Mouse (Mus musculus): ENCODE results near the gene Zfp655. TPM values are rescaled to one million over a fixed set of nuclear protein-coding genes. Genes with fewer than 3 reads are reported as not detected.

Gene Zfp655
- polyA plus RNA-seq (2015; fragmentation: Illumina TruSeq; extraction: RNeasy Lipid Tissue Mini Kit (QIAGEN cat#74804); ENCODE audit: low read depth, low replicate concordance) = 33.8 TPM

DNA sequence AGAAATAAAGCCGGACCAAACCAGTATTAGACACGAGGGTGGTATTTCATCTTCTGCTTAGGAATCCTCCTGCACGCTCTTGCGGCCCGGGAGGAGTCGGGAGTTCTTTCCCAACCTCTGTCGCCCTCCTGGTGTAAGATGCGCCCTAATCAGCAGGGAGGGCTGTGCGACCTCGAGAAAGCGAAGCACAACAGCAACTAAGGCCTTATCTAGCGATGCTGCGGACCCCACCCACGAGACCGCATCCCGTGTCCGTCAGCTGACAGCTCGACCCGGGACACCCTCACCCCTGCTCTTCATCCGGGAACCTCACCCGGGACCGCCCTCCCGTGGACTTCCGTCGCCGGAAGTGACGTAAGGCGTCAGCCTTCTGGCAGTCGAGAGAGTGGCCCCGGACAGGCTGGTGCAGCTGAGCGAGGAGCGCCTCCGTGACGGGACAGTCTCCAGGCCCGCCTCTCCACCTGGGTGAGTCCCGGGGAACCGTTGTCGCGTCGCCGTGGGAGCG is at the start of gene Zfp655:
TSS of gene Zfp655 (plus strand) at position 349 of the 505 bp plus-strand sequence.

DNA sequence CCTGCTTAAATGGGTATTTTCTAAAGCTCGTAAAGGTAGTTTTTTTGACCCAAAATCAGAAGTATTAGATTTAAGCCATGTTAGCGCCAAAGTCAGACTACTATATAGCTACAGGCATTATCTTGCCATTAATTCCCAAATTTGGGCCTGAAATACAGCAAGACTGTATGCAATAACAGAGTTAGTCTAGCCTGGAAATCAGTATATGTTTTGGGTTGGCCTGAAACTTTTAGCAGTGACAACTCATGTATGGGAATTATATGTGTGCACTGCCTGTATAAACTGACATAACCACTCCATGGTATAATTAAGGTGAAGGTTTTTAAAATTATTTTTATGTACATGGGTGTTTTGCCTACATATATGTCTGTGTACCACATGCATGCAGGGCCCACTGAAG is 39.6 kb upstream of the Zfp655 start, which contains the start of gene Atp5j2:
TSS of gene Atp5j2 (minus strand) at position 101 of the 400 bp plus-strand sequence.

DNA sequence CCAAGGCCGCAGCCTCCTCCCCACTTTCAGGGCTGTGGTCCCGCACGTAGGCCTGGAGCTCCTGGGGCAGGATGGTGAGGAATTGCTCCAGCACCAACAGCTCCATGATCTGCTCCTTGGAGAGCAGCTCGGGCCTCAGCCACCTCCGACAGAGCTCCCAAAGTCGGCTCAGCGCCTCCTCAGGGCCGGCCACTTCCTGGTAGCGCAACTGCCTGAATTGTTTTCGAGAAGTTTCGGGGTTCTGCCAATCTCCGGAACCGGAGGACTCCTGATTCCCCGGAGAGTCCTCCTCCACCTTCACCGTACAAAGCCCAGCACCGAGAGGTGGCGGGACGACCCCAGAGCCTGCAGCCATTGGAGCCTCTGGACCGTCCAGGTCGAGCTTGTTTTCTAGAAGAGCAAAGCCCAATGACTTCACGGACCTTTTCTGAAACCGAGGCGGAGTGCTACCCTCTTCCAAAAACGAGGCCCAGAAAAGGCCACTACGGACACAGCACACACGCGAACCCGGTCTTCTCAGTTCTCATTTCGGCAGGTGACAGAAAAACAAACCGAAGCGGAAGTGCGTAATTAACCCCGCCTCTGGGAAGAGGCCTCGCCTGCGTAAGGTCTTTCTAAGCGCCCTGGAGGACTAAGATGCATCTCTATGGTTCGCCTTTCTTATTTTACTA is 30.1 kb upstream of the Zfp655 start, which contains the start of gene Zkscan14:
TSS of gene Zkscan14 (minus strand) at position 548 of the 671 bp plus-strand sequence.

DNA sequence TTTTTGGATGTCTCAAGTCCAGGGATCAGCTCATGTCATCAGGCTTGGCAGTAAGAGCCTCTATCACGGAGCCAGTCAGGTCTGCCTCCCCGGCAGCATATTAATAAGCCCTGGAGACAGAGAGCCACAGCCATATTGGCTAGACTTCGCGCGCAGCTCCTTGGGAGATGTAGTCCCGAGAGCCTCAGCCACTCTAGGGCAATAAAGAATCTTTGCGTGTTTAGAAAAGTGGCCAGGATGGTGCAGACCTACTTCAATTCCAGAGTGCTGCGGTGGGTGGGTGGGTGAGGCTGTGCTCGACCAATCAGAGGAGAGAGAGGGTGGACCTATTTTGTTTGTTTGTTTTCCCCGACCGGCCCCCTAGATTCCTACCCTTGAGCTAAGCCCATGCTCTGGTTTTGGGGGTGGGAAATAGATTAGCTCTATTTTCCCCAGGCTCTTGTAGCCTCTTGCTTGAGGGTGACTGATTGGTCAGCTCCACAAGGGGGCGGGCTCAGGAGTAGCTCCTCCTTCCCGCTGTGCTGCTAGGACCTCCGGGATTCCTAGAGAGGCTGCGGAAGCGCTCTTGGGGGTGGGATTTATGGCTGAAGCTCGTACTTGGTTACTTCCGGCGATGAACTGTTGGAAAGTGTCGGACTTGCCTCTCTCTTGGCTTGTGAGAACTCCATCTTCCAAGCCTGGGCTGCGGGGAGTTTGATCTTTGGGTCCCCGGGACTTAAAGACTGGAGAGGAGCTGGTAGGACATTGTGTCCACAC is 27.4 kb upstream of the Zfp655 start, which contains the start of gene Zkscan5:
TSS of gene Zkscan5 (plus strand) at position 627 of the 756 bp plus-strand sequence.

DNA sequence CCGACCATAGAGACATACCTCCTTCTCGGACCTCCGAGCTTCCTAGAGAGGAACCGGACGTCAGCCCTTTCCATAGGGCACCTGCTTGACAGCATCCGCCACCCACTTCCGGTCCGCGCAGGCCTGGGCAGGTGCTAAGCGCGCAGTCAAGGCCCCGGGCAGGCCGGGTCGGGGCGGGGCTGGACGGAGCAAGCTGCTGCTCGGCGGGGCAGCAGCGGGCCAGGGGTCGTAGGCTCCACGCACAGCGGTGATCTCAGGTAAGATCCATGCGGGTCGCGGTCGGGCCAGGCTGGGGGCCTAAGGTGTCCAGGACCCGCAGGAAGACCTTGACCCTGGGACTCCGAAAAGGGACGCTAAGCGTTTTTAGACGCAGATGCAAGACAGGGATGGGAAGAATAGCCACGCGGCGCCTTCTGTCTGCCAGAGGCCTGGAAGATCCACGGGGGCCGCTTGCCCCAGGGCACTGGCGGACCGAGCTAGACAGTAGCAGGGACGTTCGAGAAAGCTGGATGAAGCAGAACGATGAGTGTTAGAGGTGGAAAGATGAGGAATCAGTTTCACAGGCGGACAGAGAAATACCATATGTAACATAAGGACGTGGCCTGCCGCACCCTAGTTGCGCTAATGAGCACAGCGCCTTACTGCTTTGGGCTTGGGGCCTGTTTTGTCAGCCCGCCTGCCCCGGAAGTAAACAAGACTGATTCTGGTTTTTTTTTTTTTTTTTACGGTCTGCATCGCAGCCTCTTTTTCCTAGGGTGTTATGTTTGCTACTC is 49.0 kb downstream of the Zfp655 start, which contains the start of gene Zscan25:
TSS of gene Zscan25 (plus strand) at position 130 of the 773 bp plus-strand sequence.

Other genes starting within 250 kb of the Zfp655 start
- gene Gm4871, start 199.0 kb upstream of the Zfp655 start, polyA plus RNA-seq (2015; fragmentation: Illumina TruSeq; extraction: RNeasy Lipid Tissue Mini Kit (QIAGEN cat#74804); ENCODE audit: low read depth, low replicate concordance) = not detected
- gene 1700018F24Rik, start 188.7 kb upstream of the Zfp655 start, polyA plus RNA-seq (2015; fragmentation: Illumina TruSeq; extraction: RNeasy Lipid Tissue Mini Kit (QIAGEN cat#74804); ENCODE audit: low read depth, low replicate concordance) = not detected
- gene Arpc1a, start 147.9 kb upstream of the Zfp655 start, polyA plus RNA-seq (2015; fragmentation: Illumina TruSeq; extraction: RNeasy Lipid Tissue Mini Kit (QIAGEN cat#74804); ENCODE audit: low read depth, low replicate concordance) = 286 TPM
- gene Kpna7, start 147.7 kb upstream of the Zfp655 start, polyA plus RNA-seq (2015; fragmentation: Illumina TruSeq; extraction: RNeasy Lipid Tissue Mini Kit (QIAGEN cat#74804); ENCODE audit: low read depth, low replicate concordance) = not detected
- gene Arpc1b, start 117.5 kb upstream of the Zfp655 start, polyA plus RNA-seq (2015; fragmentation: Illumina TruSeq; extraction: RNeasy Lipid Tissue Mini Kit (QIAGEN cat#74804); ENCODE audit: low read depth, low replicate concordance) = 44.7 TPM
- 115 TPM for gene Pdap1, start 91.5 kb upstream of the Zfp655 start, polyA plus RNA-seq (2015; fragmentation: Illumina TruSeq; extraction: RNeasy Lipid Tissue Mini Kit (QIAGEN cat#74804); ENCODE audit: low read depth, low replicate concordance)
- gene Bud31, start 91.4 kb upstream of the Zfp655 start, polyA plus RNA-seq (2015; fragmentation: Illumina TruSeq; extraction: RNeasy Lipid Tissue Mini Kit (QIAGEN cat#74804); ENCODE audit: low read depth, low replicate concordance) = 150 TPM
- gene Ptcd1, start 64.6 kb upstream of the Zfp655 start, polyA plus RNA-seq (2015; fragmentation: Illumina TruSeq; extraction: RNeasy Lipid Tissue Mini Kit (QIAGEN cat#74804); ENCODE audit: low read depth, low replicate concordance) = 18.1 TPM
- 20.5 TPM for gene Cpsf4, start 64.5 kb upstream of the Zfp655 start, polyA plus RNA-seq (2015; fragmentation: Illumina TruSeq; extraction: RNeasy Lipid Tissue Mini Kit (QIAGEN cat#74804); ENCODE audit: low read depth, low replicate concordance)
- 411 TPM for gene Atp5j2, start 39.7 kb upstream of the Zfp655 start, polyA plus RNA-seq (2015; fragmentation: Illumina TruSeq; extraction: RNeasy Lipid Tissue Mini Kit (QIAGEN cat#74804); ENCODE audit: low read depth, low replicate concordance)
- 11.2 TPM for gene Zkscan14, start 29.8 kb upstream of the Zfp655 start, polyA plus RNA-seq (2015; fragmentation: Illumina TruSeq; extraction: RNeasy Lipid Tissue Mini Kit (QIAGEN cat#74804); ENCODE audit: low read depth, low replicate concordance)
- gene Zkscan5, start 27.2 kb upstream of the Zfp655 start, polyA plus RNA-seq (2015; fragmentation: Illumina TruSeq; extraction: RNeasy Lipid Tissue Mini Kit (QIAGEN cat#74804); ENCODE audit: low read depth, low replicate concordance) = 10.4 TPM
- 11.9 TPM for gene Zscan25, start 48.8 kb downstream of the Zfp655 start, polyA plus RNA-seq (2015; fragmentation: Illumina TruSeq; extraction: RNeasy Lipid Tissue Mini Kit (QIAGEN cat#74804); ENCODE audit: low read depth, low replicate concordance)
- gene Cyp3a57, start 113.6 kb downstream of the Zfp655 start, polyA plus RNA-seq (2015; fragmentation: Illumina TruSeq; extraction: RNeasy Lipid Tissue Mini Kit (QIAGEN cat#74804); ENCODE audit: low read depth, low replicate concordance) = not detected
- not detected for gene Cyp3a16, start 238.0 kb downstream of the Zfp655 start, polyA plus RNA-seq (2015; fragmentation: Illumina TruSeq; extraction: RNeasy Lipid Tissue Mini Kit (QIAGEN cat#74804); ENCODE audit: low read depth, low replicate concordance)

All from brain, adult 10 weeks (tissue).